Mouse (Mus musculus) heart, embryonic 14.5 days (tissue): ENCODE measurements at regions not wholly inside any gene's neighbourhood (a gene's known extent, or its start where the extent isn't known, plus 50 kb on each side); places are given as distances from the start of the nearest gene placed in this dataset.
A peak's percentile ranks its signal among the peaks of the same experiment; 100 is the strongest.

Experiments
- ATAC-seq: fragments of 200-750 bp; cut with Nextera tagmentation; 2 replicates; pipeline ENCODE4 v1.8.0; 2017; ENCODE audit warnings: low read depth, moderate TSS enrichment; ENCODE audit not compliant: insufficient number of reproducible peaks, insufficient read depth, low FRiP score
- H3K27ac ChIP-seq, 2 experiments: fragments of 200-500 bp in 1 of 2; fragments of 300-500 bp in 1 of 2; sonication (generic) in 1 of 2; replicated peaks in 1 of 2; 2 replicates each; pipeline ENCODE4 v1.5.1; 2012 to 2014; ENCODE audit warnings: low read depth in 2 of 2, low read length in 2 of 2, control low read depth in 1 of 2, mild to moderate bottlenecking in 1 of 2, mixed read lengths in 1 of 2; ENCODE audit not compliant: control insufficient read depth in 1 of 2, insufficient read depth in 1 of 2
- H3K27me3 ChIP-seq: fragments of 300-500 bp; sonication (generic); 2 replicates; pipeline ENCODE4 v1.6.1; 2014; ENCODE audit warnings: mild to moderate bottlenecking, low read length, control low read depth; ENCODE audit not compliant: control insufficient read depth, insufficient read depth
- H3K36me3 ChIP-seq: fragments of 300-500 bp; sonication (generic); 2 replicates; pipeline ENCODE4 v1.6.1; 2014; ENCODE audit warnings: mild to moderate bottlenecking, control low read depth, low read length, mixed read lengths; ENCODE audit not compliant: control insufficient read depth, insufficient read depth
- H3K4me1 ChIP-seq, 2 experiments: fragments of 200-500 bp in 1 of 2; fragments of 300-500 bp in 1 of 2; sonication (generic) in 1 of 2; 2 replicates each; pipeline ENCODE4 v1.6.1; 2012 to 2014; ENCODE audit warnings: low read length in 2 of 2, control low read depth in 1 of 2, mixed read lengths in 1 of 2; ENCODE audit not compliant: control insufficient read depth in 2 of 2, insufficient read depth in 2 of 2
- H3K4me2 ChIP-seq: fragments of 300-500 bp; sonication (generic); 2 replicates; pipeline ENCODE4 v1.6.1; 2014; ENCODE audit warnings: mild to moderate bottlenecking, low read length
- H3K4me3 ChIP-seq, 2 experiments: fragments of 200-500 bp in 1 of 2; fragments of 300-500 bp in 1 of 2; sonication (generic) in 1 of 2; 2 replicates each; pipeline ENCODE4 v1.5.1; 2012 to 2014; ENCODE audit warnings: low read length in 2 of 2, mild to moderate bottlenecking in 2 of 2, control low read depth in 1 of 2, low read depth in 1 of 2, moderate library complexity in 1 of 2; ENCODE audit not compliant: control insufficient read depth in 1 of 2, insufficient read depth in 1 of 2
- H3K9ac ChIP-seq: fragments of 300-500 bp; sonication (generic); 2 replicates; pipeline ENCODE4 v1.6.1; 2014; ENCODE audit warnings: mild to moderate bottlenecking, low read length
- H3K9me3 ChIP-seq: fragments of 300-500 bp; sonication (generic); 2 replicates; pipeline ENCODE4 v1.6.1; 2016; ENCODE audit warnings: low read length, control low read depth; ENCODE audit not compliant: control insufficient read depth
- WGBS: fragments of 180-500 bp; shearing (Covaris S2); extraction: QIAGEN DNeasy Blood & Tissue Kit; methylation state at CpG from one replicate; pipeline ENCODE4 v1.1.7; 2014; 5-methylcytosine and 5-hydroxymethylcytosine counted together

DNA sequence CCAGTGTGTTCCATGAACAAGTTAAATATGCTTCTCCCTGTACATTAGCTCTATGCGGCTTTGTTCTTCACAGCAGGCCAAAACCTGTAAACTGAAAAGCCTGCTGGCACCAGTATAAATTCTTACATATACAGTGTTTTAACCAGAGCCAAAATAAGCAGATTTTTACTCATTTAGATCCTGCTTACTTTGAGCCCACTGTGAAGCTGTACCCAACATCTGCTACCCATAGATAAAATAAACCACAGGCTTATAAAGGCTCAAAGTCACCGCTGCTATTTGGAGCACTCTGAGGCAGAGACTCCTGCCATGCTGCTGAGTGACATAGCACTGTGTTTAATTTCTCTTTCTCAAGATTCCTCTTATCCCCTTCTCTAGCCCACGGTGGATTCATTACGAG, 251.1 kb downstream of the Gm4340 start:
- no peak overlapping the region for H3K4me2 ChIP-seq
- H3K4me3 ChIP-seq, result no peak overlapping the region
- no peaks in the 10 kb centered on the region for H3K36me3 ChIP-seq
- no peaks in the 10 kb centered on the region for H3K9me3 ChIP-seq
- H3K27me3 ChIP-seq, result no peaks in the 10 kb centered on the region
- no peak overlapping the region for H3K27ac ChIP-seq
- WGBS, result 75% methylated on average over 4 of the region's 4 CpGs
- no peak overlapping the region for H3K9ac ChIP-seq
- no peaks in the 10 kb centered on the region for H3K4me1 ChIP-seq
- no peak for ATAC-seq

DNA sequence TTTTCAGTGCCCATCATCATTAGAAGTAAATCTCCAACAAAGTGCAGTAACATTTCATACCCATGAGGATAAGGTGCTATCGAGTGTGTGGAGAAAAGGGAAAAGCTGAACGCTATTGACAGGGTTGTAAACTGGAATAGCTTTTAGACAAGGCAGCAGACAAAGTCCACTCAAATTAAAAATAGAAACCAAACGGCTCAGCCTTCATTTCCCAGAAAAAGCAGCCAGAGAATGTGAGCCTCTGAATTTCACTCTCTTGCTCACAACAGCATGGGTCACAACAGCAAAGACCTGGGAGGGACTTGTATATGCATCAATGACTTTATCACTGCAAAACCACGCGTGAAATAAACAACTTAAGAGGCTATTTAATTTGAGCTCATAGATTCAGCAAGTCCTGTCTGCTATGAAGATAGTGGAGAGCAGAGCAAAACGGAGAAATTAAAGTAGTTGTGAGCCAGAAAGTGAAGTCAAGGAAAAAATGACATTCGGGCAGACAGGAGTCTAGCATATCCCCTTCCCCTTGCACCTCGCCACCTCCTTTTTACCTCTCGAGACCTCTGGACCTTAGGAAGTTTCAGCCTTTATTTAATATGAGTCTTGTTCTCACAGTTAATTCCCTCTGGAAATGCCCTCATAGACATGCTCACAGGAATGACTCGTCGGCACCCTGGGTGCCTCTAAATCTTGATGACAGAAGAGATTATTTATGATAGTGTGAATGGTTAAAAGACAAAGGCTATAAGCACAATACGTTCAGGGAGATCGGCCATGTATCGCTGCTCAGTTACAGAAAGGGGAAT, 261.9 kb downstream of the Gm4340 start:
- Histone ChIP-seq H3K9ac (peak overlapping the region; percentile 2), H3K9me3 (no peaks in the 10 kb centered on the region; the same call in 1 of the 2 replicates), H3K4me3 (peak overlapping the region; percentile 2 to 11; a peak in 3 of 4 replicates), H3K4me2 (peak overlapping the region; percentile 44), H3K4me1 (peaks cover 0 to 4% of the 10 kb centered on the region in 2 experiments; a peak in 1 of 4 replicates), H3K27me3 (no peaks in the 10 kb centered on the region), H3K36me3 (no peaks in the 10 kb centered on the region), H3K27ac (peak overlapping the region; percentile 58 to 60)
- 33% methylated on average over 14 of the region's 14 CpGs for WGBS
- no peak for ATAC-seq

DNA sequence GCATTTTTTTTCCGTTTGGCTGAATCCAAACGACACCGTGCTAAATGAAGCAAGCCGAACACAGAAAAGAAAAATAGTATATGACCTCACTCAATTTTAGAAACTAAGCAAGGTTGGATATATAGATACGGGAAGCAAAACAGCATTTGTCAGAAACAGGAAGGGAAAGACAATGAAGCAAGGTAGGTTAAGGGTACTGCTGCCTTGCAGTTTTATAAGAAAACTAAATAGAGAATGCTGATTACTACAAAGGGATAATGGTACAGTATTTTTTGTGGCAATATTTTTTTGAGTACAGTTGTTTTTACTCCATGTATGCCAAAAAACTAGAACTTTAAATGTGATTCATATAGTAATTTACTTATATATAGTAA, 262.5 kb downstream of the Gm4340 start:
- H3K9ac ChIP-seq, result peak overlapping the region; percentile 2; the same call in 1 of the 2 replicates
- peaks cover 0 to 4% of the 10 kb centered on the region in 2 experiments; a peak in 1 of 4 replicates for H3K4me1 ChIP-seq
- 39% methylated on average over 5 of the region's 5 CpGs for WGBS
- no peaks in the 10 kb centered on the region; the same call in 1 of the 2 replicates for H3K9me3 ChIP-seq
- no peaks in the 10 kb centered on the region for H3K27me3 ChIP-seq
- H3K4me3 ChIP-seq, result peak overlapping the region; percentile 2 to 11; a peak in 3 of 4 replicates
- no peak for ATAC-seq
- peak overlapping the region; percentile 44 for H3K4me2 ChIP-seq
- H3K36me3 ChIP-seq, result no peaks in the 10 kb centered on the region
- peak overlapping the region; percentile 58 to 60; a peak in 3 of 4 replicates for H3K27ac ChIP-seq

DNA sequence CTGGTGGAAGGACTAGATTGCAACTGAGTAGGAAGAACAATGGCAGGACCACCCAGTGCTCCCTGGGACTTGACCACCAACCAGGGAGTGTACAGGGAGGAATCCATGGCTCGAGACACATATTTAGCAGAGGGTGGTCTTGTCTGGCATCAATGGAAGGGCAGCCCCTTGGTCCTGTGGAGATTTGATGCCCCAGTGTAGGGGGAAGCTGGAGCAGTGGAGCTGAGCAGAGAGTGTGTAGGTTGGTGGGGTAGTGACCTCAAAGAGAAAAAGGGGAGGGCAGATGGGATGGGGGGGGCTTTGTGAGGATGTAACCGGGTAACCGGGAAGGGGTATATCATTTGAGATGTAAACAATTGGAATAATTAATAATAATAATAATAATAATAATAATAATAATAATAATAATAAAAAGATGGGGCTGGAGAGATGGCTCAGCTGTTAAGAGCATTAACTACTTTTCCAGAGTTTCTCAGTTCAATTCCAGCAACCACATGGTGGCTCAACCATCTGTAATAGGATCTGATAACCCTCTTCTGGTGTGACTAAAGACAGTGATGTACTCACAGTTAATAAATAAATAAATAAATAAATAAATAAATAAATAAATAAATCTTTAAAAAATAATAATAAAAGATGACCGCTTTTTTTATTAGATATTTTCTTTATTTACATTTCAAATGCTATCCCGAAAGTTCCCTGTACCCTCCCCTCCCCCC, 292.5 kb downstream of the Gm4340 start:
- WGBS, result 91% methylated on average over 5 of the region's 5 CpGs

DNA sequence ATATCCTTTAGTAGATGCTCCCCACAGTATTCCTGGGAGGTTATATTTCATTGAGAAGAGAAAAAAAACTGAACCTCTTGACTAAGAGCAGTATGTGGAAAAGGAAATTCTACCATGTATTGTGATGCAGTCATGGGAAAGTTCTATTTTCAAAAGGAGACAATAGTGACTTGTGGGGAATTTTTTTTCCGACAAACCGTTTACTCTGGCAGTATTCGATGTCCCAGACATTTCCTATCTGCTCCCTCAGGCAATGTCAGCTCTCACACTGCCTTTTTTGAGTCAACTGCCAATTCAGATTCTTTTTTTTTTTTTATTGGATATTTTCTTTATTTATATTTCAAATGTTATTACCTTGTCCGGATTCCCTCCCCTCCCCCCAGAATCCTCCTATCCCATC, 295.5 kb downstream of the Gm4340 start:
- Histone ChIP-seq H3K27me3 (no peaks in the 10 kb centered on the region), H3K36me3 (no peaks in the 10 kb centered on the region), H3K4me3 (no peak overlapping the region), H3K4me2 (no peak overlapping the region), H3K9me3 (no peaks in the 10 kb centered on the region), H3K4me1 (no peaks in the 10 kb centered on the region), H3K9ac (no peak overlapping the region), H3K27ac (no peak overlapping the region)
- 0 out of 2 replicates have a peak, but pooled peaks have one; percentile 59 for ATAC-seq
- 53% methylated on average over 4 of the region's 4 CpGs for WGBS

More for the DNA sequence above, 292.5 kb downstream of the Gm4340 start:
- H3K27me3 ChIP-seq, result no peaks in the 10 kb centered on the region
- no peak for ATAC-seq
- H3K4me3 ChIP-seq, result no peak overlapping the region
- no peaks in the 10 kb centered on the region for H3K4me1 ChIP-seq
- no peaks in the 10 kb centered on the region for H3K36me3 ChIP-seq
- no peak overlapping the region for H3K4me2 ChIP-seq
- H3K27ac ChIP-seq, result no peak overlapping the region
- no peaks in the 10 kb centered on the region for H3K9me3 ChIP-seq
- H3K9ac ChIP-seq, result no peak overlapping the region

DNA sequence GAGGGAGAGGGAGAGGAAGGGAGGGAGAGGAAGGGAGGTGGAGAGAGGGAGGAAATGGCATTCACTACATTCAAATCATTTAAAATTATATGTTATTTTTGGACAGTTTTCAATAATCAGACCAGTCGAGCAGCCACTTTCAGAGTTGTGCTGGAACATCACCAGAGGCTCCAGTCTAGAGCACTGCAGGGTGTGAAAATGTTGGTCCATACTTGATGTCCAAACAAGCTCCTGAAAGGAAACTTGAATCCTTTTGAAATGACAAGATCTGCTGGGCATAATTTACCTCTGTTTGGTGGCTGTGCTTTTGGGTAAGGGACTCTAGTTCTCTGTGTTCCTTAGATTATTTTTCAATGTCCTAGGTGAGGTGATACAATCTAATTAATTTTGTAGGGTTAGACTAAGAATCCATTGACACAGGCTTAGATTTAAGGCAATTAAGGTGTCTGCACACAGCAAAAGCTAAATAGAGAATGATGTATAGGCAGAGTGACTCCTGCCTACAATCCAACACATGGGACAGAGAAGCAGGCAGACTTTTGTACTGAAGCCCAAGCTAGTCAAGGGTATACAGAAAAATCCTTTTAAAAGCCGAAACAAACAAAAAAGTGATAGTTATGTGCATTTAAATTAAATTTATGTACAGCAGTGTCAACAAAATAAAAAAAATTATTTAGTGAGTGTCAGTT, 297.2 kb downstream of the Gm4340 start:
- 61% methylated on average over 2 of the region's 2 CpGs for WGBS
- no peaks in the 10 kb centered on the region for H3K27me3 ChIP-seq

More for the DNA sequence above, 297.2 kb downstream of the Gm4340 start:
- Histone ChIP-seq H3K4me2 (no peak overlapping the region), H3K9ac (no peak overlapping the region), H3K9me3 (no peaks in the 10 kb centered on the region), H3K4me1 (no peaks in the 10 kb centered on the region), H3K4me3 (no peak overlapping the region), H3K36me3 (no peaks in the 10 kb centered on the region), H3K27ac (no peak overlapping the region)
- no peak for ATAC-seq
